Mouse (Mus musculus): ENCODE results near the gene Camk2n2.

GRCm38 (mm10) chr16:20651947-20652310, 30.8 kb upstream of the Camk2n2 start:
- TF ChIP-seq CTCF (IDR thresholded peaks at IDR 0.05; ENCODE audit: low read depth) (no peak), EP300 (IDR thresholded peaks at IDR 0.05; ENCODE audit: low read depth) (no peak)

Data from liver, embryonic 14.5 days (tissue).